Mouse (Mus musculus) lung, postnatal 4 days (tissue): Measurements from ENCODE around the gene Pde4c.

ENCODE experiments used
- DNase-seq, 2 experiments: peaks; one replicate each; pipeline ENCODE4 v3.0.0; 2021

Gene Pde4c

DNA sequence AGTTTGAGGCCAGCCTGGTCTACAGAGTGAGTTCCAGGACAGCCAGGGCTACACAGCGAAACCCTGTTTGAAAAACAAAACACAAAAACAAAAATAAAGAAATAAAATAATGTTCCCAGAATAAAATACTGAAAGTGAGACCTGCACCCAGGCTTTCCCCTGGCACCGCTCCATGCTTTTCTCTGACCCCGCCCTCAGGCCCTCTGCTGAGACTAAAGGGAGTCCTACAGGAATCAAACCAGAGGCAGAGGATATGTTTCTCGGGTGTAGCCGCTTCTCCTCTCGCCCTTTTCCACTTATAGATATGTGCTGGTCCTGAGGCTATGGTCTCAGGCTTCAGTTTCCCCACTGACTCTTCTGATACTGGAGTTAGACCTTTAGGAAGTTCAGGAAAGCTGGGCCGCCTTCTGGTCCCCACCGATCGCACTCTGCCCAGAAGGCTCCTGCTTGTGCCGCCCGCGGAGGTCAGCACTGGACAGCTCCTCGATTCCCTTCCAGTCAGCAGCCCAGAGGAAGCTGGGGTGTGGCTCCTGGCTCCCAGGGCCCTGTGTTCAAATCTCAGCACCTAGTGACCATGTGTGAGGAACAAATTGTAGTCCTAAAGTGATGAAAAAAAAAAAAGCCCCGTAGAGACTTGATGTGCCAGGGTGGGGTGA, 2.4 kb downstream of the Pde4c start:
- DNase-seq = peak; percentile 51 to 61

DNA sequence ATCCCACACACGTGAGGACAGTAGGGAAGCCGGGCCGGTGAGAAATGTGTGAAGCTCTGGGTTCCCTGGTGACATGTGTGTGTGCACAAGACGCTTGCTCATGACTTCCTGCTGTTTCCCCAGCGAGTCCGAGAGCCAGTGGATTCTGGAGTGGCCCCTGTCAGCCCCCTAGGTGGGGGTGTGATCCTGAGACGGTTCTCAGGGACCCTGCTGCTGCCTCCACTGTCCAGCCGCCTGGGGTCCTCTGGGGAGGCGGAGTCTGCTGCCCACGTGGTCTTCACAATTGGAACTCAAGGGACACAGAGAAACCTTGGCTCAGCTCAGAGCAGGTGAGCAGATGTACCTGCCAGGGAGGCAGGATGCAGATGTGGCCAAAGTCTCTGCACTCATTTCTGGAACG, 3.2 kb downstream of the Pde4c start:
- DNase-seq = peak in 1 of 2 experiments; percentile 16

DNA sequence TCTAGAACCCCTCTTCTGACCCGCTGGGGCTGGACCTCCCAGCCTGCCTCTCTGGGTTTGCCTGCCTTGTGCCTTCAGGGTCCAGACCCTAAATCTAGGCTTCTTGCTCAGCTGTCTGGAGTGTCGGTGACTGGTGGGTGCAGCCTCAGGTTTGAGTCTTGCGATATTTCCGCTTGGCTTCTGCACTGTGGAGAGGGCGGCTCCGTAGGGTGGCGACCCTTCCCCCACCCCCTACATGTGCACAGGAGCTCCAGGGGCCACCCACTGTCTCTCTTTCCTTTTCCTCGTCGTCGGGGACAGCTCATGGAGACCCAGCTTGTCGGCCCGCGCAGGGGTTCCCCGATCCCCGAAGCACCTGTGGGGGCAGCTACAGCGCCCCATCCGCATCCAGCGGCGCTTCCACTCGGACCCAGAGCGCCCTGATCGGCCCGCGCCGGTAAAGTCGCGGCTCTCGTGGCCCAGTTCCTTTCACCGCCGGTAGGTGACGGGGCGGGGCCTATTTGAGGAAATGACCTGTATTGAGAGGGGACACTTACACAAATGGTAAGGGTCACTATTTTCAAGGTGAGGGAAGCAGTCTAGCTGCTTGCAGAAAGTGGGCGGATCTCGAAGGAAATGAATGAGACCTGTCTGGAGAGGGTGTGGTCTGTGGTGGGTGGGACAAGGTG, 6.4 kb downstream of the Pde4c start:
- DNase-seq = peak; percentile 55 to 61

DNA sequence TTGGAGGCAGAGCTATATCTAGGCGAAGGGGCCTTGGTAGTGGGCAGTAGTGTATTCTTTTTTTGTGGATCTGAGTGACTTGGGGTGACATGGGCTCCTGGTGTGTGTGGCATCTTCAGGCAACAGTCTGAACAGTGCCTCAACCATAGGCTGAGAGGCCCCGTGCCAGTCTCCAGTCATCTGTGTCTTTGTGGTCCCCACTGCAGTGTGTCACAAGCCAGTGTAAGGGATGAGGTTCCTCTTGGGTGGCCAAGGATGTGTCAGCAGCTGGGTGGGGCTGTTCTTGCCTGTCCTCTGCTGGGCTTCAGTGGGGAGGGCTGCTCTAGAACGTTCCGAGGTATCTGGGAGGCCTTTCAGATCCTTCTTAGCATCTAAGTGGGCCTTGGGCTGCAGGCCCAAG, 7.4 kb downstream of the Pde4c start:
- peak in 1 of 2 experiments; percentile 27 for DNase-seq

DNA sequence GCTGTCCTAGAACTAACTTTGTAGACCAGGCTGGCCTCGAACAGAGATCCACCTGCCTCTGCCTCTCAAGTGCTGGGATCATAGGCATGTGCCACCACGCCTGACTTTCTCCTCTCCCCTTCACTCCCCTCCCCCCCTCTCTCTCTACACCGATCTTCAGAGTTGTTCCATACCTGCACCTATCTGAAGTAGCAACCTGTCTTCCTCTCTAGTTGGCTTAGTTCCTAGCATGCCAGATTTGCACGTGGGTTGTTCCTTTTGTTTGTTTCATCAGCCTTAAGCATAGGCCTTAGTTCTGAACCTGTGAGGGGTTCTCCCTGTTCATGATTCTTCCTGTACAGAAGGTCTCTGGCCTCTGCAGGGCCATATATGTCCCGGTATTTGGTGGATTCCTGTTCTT, 14.2 kb downstream of the Pde4c start:
- peak in 1 of 2 experiments; percentile 13 for DNase-seq

DNA sequence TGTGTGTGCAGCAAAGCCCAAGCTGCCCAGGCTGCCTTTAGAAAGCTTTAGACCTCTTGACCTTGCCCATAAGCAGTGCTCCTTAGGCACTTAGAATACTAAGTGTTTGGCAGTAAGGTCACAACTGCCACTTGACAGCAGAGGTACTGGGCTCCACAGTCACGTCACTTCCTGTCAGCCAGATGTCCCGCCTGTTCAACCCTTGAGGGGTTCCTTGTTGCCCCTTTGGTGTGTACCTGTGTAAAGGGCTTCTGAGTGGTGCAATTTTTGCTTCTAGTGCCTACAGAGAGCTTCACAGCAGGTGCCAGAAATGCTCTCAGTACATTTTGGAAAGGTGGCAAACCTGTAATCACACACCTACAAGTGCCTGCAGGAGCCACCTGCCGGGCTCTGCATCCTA, 14.7 kb downstream of the Pde4c start:
- DNase-seq = peak; percentile 70 to 87

DNA sequence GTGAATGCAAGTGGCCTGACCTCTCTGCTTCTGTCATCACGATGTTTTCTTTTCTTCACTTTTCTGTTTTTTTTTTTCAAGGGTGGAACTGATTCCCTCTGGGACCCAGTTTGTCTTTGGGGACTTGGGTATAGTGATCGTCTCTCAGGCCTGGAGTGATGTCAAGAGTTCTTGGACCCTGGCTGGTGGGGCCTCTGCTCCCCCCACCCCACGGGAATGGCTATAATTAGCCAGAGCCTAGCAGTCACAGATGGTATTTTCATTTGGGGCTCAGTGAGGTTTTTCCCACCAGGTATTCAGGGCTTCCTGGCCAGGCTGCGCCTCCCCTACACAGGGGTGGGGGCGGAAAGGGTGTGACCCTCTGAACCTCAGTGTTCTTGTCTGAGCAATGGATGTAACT, 18.1 kb downstream of the Pde4c start:
- DNase-seq = peak in 1 of 2 experiments; percentile 6

DNA sequence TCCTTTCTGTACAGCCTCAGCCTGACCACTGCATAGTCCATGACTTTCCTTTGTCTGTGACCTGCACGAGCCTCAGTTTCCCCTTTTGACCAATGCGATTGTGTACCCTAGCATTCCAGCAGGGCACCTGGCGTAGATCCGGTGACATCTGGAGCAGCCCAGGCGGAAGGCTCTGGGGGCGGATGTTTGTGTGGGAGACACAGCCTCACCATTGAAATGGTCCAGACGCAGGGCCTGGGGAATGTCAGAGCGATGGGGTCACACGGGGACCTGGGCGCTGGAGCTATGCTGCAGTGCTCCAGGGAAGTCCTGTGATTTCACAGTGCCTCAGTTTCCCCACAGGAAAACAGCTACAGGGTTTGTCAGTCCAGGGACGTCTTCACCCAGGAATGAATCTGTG, 18.7 kb downstream of the Pde4c start:
- peak in 1 of 2 experiments; percentile 17 for DNase-seq

DNA sequence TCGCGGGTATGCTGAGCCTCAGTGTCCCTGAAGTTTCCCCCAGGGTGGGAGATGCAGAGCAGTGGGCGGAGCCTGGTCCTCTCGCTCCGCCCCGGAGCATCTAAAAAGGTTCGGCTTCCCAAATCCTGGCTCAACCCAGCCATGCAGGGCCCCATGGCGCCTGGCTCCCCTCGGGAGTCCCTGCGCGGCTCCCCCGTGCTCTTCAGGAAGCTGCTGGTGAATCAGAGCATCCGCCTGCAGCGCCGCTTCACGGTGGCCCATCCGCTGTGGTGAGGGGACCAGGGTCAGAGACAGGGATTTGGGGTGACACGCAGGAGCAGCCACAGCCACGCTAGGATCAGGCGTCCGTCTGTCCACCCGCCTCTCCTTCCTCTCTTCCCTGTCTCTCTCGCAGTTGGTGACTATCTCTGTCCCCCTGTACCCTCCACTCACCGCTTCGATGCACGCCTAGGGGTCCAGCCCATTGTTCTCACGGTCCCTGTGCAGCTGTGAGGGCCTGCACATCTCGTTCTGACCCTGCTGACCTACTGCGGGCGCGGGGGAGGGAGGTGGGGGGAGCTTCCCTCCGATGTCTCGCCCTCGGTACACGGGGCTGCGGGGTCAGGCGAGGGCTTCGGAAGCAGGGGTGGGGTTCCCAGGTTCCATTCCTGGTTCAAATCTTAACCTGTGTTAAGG, 19.6 kb downstream of the Pde4c start:
- peak in 1 of 2 experiments; percentile 29 for DNase-seq

DNA sequence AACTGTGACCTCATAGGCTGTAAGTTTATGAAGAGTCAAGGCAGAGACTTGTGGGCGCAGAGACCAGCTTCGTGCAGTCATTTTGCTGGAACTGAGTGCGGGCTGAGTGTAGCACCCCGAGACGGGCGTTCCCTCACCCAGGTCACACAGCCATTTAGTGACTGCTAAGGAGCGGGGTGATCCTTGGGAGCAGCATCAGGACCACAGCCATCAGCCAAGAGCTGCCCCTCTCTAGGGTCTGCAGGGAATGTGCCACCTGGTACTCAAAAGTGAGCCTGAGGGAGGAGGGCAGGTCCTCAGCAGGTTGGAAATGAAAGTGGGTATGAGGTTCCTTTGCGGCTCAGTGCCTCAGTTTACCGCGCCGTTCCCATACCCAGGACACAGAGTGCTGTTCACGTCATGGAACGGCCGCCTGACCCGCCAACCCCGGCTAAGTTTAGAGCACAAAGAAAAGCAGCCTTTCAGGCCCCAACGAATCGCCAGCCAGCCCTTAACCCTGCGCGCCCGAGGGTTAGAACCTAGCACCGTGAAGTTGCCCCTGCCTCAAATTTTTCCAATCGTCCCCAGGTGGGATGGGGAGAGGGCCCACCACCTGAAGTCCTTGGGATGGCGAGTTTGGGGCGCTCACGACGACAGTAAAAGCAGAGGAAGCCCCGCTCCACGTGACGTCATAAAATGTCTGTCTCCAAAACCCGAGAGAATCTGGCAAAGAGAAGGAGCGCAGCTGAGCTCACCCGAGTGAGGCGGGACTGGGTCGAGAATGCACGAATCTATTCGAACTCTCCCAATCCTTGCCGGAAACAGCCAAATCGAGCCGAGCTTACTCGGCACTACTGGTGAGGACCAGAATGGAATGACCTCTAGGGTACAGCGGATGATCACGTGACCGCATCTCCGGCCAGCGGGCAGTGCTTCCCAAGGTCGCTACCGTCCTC, 20.4 kb downstream of the Pde4c start:
- DNase-seq = peak; percentile 46 to 50

DNA sequence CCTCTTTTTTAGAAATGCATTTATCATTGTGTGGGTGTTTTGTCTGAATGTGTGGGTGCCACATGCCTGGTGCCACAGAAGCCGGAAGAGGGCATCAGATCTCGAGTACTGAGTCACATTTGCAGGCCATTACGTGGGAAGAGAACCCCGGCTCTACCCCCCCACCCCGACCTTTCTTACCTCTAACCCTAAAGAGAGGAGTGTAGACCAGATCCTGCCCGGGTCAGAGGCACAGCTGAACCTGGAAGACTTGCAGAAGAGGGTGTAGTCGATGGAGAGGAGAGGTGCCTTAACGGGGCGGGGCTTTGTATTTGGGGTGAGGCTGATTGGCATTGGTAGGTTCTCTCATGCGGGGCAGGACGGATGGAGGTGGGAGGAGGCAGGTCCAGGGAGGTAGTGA, 21.3 kb downstream of the Pde4c start:
- DNase-seq = peak in 1 of 2 experiments; percentile 21

DNA sequence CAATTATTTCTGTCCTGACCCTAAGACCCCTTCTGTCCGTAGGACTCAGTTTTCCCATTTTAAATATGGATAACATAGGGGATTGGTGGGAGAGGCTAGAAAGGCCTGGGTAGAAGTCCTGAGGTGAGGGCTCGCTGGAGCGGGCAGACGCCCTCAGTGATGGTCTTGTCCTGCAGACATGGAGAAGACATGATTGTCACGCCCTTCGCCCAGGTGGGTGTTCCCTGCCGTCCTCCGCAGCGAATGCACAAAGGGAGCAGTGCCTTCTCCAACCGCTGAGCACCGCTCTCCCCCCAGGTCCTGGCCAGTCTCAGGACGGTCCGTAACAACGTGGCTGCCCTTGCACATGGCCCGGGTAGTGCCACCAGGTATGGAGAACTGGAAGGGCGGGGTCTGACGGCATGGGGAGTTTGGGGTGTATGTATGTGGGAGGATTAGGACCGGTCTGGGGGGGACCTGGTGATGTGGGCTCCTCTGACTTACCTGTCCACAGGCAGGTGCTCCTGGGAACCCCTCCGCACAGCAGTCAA, 22.2 kb downstream of the Pde4c start:
- DNase-seq = peak in 1 of 2 experiments; percentile 22

DNA sequence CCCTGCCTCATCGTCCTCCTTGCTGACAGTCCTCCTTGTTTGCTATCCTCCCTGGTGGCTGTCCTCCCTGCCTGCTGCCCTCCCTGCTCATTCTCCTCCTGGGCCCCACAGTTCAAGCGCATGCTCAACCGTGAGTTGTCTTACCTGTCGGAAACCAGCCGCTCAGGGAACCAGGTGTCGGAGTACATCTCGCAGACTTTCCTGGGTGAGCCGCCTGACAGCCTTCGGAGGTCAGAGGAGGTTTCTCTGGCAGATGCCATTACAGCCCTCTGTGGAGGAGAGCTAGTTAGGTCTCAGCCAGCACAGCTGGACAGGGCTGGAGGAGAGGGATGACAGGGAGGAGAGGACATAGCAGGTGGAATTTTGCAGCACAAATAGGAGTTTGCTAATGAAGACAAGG, 23.2 kb downstream of the Pde4c start:
- DNase-seq = peak in 1 of 2 experiments; percentile 19

DNA sequence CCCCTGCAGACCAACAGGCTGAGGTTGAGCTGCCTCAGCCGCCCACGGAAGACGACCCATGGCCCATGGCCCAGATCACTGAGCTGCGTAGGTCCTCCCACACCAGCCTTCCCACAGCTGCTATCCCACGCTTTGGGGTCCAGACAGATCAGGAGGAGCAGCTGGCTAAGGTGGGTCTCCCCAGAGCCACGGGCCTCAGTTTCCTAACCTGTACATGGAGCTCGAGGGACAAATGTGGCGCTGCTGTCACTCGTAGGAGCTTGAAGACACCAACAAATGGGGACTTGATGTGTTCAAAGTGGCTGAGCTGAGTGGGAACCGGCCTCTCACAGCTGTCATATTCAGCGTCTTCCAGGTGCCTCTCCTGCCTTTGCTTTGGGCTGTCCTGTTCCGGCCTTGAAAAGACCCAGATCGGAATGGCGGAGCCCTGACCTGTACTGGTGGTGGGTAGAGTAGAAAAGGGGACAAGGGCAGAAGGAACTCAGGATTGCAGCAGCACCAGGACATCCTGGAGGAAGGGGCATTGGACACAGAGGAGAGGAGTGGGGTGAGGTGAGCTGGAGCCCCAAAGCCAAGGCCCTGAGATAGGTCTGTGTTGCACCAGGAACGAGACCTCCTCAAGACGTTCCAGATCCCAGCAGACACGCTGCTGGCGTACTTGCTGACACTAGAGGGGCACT, 23.8 kb downstream of the Pde4c start:
- DNase-seq = no peak

DNA sequence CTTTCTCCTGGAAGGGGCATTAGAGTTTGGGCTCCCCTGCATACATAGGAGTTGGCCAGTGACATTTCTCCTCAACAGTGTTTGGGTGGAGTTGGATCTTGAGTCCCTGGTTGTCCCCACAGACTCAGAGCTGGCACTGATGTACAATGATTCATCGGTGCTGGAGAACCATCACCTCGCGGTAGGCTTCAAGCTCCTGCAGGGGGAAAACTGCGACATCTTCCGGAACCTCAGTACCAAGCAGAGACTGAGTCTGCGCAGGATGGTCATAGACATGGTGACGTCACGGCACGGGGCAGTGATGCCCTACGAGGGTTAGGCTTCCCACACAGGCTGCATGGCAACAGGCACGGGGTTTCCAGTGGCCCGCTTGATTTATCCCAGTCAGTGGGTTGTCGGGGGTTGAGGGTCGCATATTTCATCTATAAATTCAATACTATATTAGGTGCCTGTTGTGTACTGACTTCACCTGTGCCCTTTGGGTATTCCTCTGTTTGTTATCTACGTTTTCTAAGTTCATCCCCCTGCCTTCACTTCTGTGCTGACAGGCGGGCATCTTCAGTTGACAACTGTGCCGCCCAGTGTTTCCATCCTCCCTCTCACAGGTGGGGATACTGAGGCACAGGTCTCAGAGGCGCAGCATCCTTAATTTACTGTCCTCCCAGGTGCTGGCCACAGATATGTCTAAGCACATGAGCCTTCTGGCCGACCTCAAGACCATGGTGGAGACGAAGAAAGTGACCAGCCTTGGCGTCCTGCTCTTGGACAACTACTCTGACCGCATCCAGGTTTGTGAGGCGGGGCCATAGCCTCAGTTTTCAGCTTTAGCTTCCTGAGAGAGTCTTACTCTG, 25.0 kb downstream of the Pde4c start:
- DNase-seq = peak in 1 of 2 experiments; percentile 20

DNA sequence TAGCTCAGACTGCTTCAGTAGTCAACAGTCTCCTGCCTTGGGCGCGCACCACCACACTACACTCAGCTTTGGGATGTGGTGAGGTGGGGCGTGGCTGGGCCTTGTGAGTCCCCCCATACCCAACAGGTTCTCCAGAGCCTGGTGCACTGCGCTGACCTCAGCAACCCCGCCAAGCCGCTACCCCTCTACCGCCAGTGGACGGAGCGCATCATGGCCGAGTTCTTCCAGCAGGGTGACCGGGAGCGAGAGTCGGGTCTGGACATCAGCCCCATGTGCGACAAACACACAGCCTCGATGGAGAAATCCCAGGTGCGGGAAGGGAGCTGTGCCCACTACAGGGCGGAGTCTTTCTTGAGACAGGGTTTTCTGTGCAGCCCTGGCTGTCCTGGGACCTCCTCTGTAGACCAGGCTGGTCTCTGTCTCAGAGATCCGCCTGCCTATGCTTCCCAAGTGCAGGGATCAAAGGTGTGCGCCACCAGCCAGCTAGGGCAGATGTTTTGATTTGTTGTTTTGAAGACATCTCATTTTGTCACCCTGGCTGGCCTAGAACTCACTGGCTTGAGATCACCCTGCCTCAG, 25.7 kb downstream of the Pde4c start:
- peak in 1 of 2 experiments; percentile 22 for DNase-seq

DNA sequence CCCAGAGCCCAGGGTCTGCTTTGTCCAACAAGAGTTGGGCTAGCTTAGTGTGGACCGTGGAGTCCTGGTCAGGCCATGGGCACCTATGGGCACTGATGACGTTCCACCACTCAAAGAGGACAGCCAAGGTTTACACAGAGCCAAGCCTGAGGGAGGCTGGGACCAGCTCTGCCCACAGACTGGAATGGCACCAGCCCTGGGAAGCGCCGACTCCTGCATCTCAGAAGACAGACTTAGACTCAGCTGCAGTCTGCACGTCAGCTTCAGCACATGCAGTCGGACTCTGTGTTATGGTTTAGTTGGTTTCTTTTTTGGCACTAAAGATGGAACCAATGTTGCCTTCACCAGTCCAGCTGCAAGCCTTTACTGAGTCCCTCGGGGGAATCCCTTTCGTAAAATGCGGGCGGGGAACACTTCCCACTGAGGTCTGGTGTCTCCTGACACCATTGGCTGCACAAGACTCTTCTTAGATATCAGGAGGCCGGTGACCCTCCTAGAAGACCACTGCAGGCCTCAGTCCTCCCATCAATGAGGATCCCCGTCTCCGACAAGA, 26.7 kb downstream of the Pde4c start:
- peak in 1 of 2 experiments; percentile 23 for DNase-seq

DNA sequence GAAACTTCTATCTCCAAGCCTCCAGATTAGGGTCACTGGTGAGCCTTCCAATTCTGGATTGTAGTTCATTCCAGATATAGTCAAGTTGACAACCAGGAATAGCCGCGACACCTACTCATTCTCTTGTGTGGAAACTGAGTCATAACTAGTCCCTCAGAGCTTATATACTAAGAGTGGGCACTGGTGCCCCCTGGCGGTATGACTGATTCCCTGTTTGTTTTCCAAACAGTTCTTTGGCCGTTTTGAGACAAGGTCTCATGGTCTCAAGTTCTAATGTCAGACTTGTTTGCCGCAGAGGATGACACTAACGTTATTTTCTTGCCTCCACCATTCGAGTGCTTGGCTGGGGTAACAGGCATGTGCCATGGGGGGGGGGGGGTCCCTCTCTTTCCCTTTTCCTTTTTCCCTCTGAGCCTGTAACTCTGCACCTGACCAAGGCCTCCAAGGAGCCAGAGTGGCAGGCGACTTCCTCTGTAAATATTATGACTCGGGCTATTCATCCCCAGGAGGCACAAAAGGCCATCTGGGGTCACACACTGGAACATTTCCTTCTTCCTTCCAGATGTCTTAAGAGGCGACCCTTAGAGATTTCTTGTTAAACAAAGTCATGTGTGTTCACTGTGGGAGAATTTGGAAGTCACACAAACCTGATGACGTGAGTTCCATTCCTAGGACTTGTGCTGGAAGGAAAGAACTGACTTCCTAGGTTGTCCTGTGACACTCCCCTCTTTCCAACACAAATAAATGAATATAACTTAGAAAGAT, 28.7 kb downstream of the Pde4c start:
- DNase-seq = peak; percentile 79 to 80

DNA sequence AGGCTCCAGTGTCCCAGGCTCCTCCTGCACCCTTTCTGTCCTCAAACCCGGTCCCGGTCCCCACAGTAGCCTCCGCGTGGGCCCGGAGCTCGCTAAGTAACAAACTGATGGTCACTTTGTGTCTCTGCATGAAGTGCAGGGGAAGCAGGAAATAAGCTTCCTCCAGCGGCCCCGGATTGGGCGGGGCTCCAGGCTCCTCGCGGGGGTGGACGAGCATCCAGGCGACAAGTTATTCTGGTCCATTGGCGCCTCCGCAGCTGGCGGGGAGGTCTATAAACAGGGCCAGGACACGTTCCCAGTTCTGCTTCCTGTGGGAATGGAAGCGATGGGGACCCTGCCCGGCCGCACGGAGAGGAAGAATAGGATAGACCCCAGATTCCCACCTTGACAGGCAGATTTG, 29.6 kb downstream of the Pde4c start:
- peak; percentile 90 to 93 for DNase-seq
